Mouse (Mus musculus): ENCODE results near the gene Zscan20.

DNA sequence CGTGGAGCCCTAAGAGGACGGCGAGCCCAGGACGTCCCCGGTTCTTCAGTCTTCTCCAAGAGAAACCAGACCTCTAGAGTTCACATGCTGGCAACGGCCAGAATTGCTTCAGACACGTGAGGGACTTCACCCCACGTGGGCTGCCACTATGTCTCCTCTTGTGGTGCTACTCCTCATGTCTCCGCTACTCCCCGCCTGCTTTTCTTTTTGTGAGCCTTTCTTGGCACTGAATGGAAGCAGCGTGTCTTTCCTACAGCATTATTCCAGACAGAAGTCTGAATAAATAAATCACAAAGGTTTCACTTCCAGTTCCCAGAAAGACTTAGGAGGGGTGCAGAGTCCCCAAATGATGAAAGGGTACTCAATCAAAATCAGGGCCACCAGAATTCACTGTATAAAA is 2.2 kb downstream of the Zscan20 start:
- TF ChIP-seq CTCF (conservative IDR thresholded peaks at IDR 0.05; ENCODE audit: low read length), result no peak
- no peak for TF ChIP-seq POU5F1 (IDR thresholded peaks at IDR 0.05; ENCODE audit: borderline replicate concordance, low read length)
